Mouse (Mus musculus): ENCODE data around the gene Kdf1.
A peak's percentile ranks its signal among the peaks of the same experiment; 100 is the strongest.

Kdf1 gene

DNA sequence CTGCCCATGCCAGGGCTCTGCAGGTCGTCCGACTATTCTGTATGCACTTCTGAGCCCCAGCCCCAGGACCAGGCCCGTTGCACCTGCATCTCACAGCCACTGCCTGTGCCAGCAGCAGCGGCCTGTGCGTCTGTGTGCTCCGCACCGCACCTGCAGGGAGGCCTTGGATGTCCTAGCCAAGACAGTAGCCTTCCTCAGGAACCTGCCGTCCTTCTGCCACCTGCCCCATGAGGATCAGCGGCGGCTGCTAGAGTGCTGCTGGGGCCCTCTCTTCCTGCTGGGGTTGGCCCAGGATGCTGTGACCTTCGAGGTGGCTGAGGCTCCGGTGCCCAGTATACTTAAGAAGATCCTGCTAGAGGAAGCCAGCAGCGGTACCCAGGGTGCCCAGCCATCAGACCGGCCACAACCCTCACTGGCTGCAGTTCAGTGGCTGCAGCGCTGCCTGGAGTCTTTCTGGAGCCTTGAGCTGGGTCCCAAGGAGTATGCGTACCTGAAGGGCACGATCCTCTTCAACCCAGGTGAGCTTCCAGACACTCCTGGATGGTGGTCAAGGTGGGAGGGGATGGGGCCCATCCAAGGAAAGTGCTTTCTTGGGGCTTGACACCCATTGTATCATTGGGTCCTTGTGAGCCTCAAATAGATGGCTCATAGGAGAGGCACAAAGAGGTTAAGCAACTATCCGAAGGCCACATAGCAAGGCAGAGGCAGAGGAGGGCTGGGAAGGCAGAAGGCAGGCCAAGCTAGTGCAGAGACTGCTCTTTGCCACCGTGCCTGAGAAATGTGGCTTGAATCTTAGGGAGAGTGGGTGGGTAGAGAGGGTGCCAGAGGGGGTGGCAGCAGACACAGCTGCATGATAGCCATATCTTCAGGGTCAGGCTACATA lies 34.9 kb downstream of the Kdf1 start:
- DNase-seq (ENCODE audit: low spot score in 2 of 2) = no peak

- no peak for DNase-seq (ENCODE audit: low spot score in 2 of 2)
Observed at GRCm38 (mm10) chr4:133557041-133557717, 38.4 kb downstream of the Kdf1 start.

DNA sequence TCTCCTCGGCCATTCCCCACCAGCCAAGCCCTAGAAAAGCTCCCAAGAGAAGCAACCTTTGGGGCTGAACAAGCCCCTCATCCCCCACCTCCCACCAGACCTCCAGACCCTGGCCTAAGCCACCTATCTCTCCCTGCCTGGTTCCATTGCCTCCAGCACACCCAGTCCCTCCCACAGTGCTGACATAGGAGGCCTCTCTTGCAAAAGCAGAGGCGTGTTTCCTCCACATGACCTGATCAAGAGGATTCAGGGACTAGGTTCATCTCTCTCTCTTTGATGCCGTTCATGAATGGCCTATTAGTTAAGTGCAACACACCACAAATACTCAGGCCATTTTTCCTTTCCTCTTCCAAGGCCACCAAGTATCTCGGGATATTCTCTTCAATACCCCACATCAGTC lies 41.1 kb downstream of the Kdf1 start:
- DNase-seq (ENCODE audit: low spot score in 2 of 2) = no peak

GRCm38 (mm10) chr4:133561622-133562021 lies 42.9 kb downstream of the Kdf1 start:
- no peak for DNase-seq (ENCODE audit: low spot score in 2 of 2)

DNA sequence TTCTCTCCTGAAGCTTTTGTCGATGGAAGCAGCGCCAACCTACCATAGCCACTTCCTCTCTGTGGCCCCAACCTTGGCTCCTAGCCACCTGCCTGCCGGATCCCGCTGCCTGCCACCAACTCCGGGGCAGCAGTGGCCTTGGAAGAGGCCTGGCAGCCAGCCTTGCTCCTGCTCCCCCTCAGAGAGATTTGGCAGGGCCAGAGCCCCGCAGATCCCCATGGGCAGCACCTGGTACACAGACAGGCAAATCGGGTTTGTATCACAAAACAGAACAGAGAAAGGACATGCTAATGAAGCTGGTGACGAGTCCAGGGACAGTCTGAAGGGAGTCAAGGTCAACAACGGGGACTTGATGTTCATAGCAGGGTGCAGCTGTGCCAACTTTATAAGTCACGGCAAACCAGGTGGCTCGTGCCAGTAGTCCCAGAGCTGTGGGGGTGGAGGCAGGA lies 44.4 kb downstream of the Kdf1 start:
- DNase-seq (ENCODE audit: low spot score in 2 of 2) = no peak

DNA sequence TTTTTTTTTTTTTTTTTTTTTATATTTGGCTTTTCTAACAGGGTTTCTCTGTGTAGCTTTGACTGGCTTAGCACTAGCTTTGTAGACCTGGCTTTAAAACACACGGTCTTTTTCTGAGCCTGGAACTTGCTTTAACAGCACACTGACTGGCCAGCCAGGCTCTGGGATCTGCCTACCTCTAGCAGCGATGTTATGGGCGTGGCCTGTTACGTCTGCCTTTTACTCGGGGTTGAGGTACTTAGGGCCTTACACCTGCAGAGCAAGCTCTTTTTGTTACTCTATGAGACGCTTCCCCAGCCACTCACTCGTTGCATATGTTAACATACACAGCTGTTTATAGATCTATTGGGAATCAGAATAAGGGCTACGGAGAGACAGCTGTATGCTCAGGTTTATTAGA lies 48.5 kb downstream of the Kdf1 start:
- DNase-seq (ENCODE audit: low spot score in 2 of 2) = no peak

DNA sequence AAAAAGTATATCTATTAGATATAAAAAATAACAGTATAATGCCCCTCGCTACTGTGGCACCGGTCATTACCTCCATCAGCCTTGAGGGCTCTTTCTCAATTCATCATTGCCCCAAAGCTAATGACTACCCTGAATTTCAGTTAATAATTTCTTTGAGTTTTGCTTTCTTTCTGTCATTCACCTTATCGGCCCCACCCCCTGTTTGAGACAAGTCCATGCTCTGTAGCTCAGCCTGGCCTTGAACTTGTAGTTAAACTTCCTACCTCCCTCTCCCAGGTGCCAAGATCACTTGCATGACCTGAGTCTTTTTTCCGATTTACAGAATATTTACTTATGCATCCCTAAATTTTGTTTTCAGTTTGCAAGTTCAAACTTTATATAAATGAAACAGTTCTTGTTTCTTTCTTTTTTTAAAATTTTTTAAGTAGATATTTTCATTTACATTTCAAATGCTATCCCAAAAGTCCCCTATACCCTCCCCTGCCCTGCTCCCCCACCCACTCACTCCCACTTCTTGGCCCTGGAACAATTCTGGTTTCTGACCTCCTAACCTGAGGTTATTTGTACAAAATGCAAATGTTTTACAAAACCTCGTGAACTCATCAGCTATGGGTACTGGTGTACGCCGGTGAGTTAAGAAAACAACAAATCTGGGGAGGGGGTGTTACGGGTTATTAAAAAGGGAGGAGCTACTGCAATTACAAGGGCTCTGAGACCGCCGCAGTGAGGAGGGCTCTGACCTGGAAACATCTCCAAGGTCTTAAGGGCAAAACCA lies 50.7 kb downstream of the Kdf1 start:
- no peak for DNase-seq (ENCODE audit: low spot score in 2 of 2)

GRCm38 (mm10) chr4:133570066-133570466 lies 51.3 kb downstream of the Kdf1 start:
- DNase-seq (ENCODE audit: low spot score in 2 of 2) = no peak

DNA sequence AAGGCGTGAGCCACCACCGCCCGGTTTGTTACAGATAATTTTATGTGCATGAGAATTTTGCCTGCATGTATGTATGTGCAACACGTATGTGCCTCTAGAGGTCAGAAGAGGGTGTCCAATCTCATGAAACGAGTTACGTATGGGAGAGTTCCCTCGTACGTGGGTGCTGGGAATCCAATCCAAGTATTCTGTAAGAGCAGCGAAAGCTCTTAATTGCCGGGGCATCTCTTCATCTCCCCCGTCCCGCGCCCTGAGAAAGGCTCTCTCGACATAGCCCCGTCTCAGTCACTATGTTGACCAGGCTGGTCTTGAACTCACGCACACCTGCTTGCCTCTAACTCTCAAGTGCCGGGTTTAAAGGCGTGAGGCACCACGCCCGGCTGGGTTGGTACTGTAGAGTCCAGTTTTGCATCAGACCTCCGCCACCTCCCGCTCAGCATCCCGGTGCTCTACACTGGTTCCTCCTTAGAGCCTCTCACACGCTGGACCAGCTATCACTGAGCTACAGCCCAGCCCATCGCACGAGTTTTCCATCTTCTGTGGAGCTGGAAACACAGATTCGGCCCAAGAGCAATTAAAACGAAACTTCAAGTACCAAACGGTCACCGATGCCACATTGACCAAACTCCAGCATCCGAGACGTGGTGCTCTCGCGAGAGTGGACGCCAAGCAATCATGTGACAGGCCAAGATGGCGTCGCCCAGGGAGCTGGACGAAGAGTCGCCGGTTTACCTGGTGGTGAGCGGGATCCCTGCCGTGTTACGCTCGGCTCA lies 55.5 kb downstream of the Kdf1 start, which contains the start of gene Gpatch3:
Gene Gpatch3 (plus strand): TSS at position 676 of the 773 bp plus-strand sequence.
- DNase-seq (ENCODE audit: low spot score in 2 of 2) = peak; percentile 74 to 88

DNA sequence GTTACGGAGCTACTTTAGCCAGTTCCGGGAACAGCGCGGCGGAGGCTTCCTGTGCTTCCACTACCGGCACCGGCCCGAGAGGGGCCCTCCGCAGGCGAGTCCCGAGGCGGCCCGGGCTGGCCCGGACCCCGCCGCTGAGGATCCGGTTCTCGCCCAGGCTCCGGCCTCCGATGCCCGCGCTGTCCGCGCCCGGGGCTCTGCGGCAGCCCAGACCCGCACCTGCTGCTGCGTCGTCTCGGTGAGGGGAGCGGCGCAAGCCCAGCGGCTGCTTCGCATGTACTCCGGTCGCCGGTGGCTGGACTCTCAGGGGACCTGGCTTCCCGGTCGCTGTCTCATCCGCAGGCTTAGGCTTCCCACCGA lies 56.1 kb downstream of the Kdf1 start:
- no peak for DNase-seq (ENCODE audit: low spot score in 2 of 2)

GRCm38 (mm10) chr4:133577983-133578382 lies 59.2 kb downstream of the Kdf1 start:
- DNase-seq (ENCODE audit: low spot score in 2 of 2) = no peak

Measured in spleen, postnatal 14 days (tissue).